Mouse (Mus musculus) stomach, postnatal 0 days (tissue): ENCODE measurements at regions not wholly inside any gene's neighbourhood (a gene's known extent, or its start where the extent isn't known, plus 50 kb on each side); places are given as distances from the start of the nearest gene placed in this dataset.

ENCODE experiments used
- ATAC-seq: fragments of 200-750 bp; cut with Nextera tagmentation; 2 replicates; pipeline ENCODE4 v1.8.0; 2017; ENCODE audit not compliant: low FRiP score, low TSS enrichment
- DNase-seq: peaks from one replicate; pipeline ENCODE4 v3.0.0-alpha.2; 2016; ENCODE audit warnings: low spot score
- H3K27ac ChIP-seq: fragments of 300-500 bp; sonication (generic); replicated peaks from 2 replicates; pipeline ENCODE4 v1.5.1; 2014; ENCODE audit warnings: mild to moderate bottlenecking, control low read depth
- H3K27me3 ChIP-seq: fragments of 300-500 bp; sonication (generic); 2 replicates; pipeline ENCODE4 v1.6.1; 2014; ENCODE audit warnings: low read length; ENCODE audit not compliant: control insufficient read depth, insufficient read depth
- H3K36me3 ChIP-seq: fragments of 300-500 bp; sonication (generic); 2 replicates; pipeline ENCODE4 v1.6.1; 2014; ENCODE audit warnings: low read length, mixed read lengths; ENCODE audit not compliant: control insufficient read depth, insufficient read depth
- H3K4me1 ChIP-seq: fragments of 300-500 bp; sonication (generic); replicated peaks from 2 replicates; pipeline ENCODE4 v1.6.1; 2014; ENCODE audit warnings: antibody characterized with exemption; ENCODE audit not compliant: control insufficient read depth, insufficient read depth
- H3K4me2 ChIP-seq: fragments of 300-500 bp; sonication (generic); replicated peaks from 2 replicates; pipeline ENCODE4 v1.6.1; 2014; ENCODE audit warnings: low read depth, mild to moderate bottlenecking, control low read depth, moderate library complexity
- H3K4me3 ChIP-seq: fragments of 300-500 bp; sonication (generic); 2 replicates; pipeline ENCODE4 v1.5.1; 2014; ENCODE audit warnings: low read depth, low read length, control low read depth
- H3K9ac ChIP-seq: fragments of 300-500 bp; sonication (generic); 2 replicates; pipeline ENCODE4 v1.6.1; 2014; ENCODE audit warnings: mild to moderate bottlenecking, low read length, control low read depth, mixed read lengths
- H3K9me3 ChIP-seq: fragments of 300-500 bp; sonication (generic); 2 replicates; pipeline ENCODE4 v1.6.1; 2016; ENCODE audit warnings: low read length; ENCODE audit not compliant: control insufficient read depth
- CTCF ChIP-seq: IDR thresholded peaks from 2 replicates; pipeline ENCODE4 v1.5.1; 2016; ENCODE audit warnings: antibody characterized with exemption, low read depth, mild to moderate bottlenecking, moderate library complexity
- EP300 ChIP-seq: optimal IDR thresholded peaks from 2 replicates; pipeline ENCODE3; 2016; ENCODE audit warnings: antibody characterized with exemption
- WGBS: fragments of 180-500 bp; shearing (Covaris S2); extraction: QIAGEN DNeasy Blood & Tissue Kit; methylation state at CpG from one replicate; pipeline ENCODE4 v1.1.7; 2014; 5-methylcytosine and 5-hydroxymethylcytosine counted together

- ATAC-seq (no peak), DNase-seq (no peak)
- H3K4me3 ChIP-seq: no peak overlapping the region
- H3K4me1 ChIP-seq: no peaks in the 10 kb centered on the region
- no peaks in the 10 kb centered on the region for H3K27me3 ChIP-seq
- no peaks in the 10 kb centered on the region for H3K36me3 ChIP-seq
- 68% methylated on average over 15 of the region's 15 CpGs for WGBS
- no peaks in the 10 kb centered on the region for H3K9me3 ChIP-seq
- no peak overlapping the region for H3K9ac ChIP-seq
- no peak overlapping the region for H3K27ac ChIP-seq
- no peak for TF ChIP-seq EP300
- TF ChIP-seq CTCF: no peak
- H3K4me2 ChIP-seq: no peak overlapping the region
Measured at GRCm38 (mm10) chr15:50246418-50247186, 3638.1 kb upstream of the Gm7489 start.

GRCm38 (mm10) chr15:50260057-50260456 lies 3624.6 kb upstream of the Gm7489 start:
- H3K36me3 ChIP-seq: no peaks in the 10 kb centered on the region
- no peak overlapping the region for H3K9ac ChIP-seq
- TF ChIP-seq EP300 (no peak), CTCF (no peak)
- H3K9me3 ChIP-seq: no peaks in the 10 kb centered on the region
- H3K27ac ChIP-seq: no peak overlapping the region
- 47% methylated on average over 2 of the region's 2 CpGs for WGBS
- no peak overlapping the region for H3K4me2 ChIP-seq
- H3K4me3 ChIP-seq: no peak overlapping the region
- no peaks in the 10 kb centered on the region for H3K27me3 ChIP-seq
- no peaks in the 10 kb centered on the region for H3K4me1 ChIP-seq
- DNase-seq (no peak), ATAC-seq (peak; percentile 53; the same call in 1 of the 2 replicates)

DNA sequence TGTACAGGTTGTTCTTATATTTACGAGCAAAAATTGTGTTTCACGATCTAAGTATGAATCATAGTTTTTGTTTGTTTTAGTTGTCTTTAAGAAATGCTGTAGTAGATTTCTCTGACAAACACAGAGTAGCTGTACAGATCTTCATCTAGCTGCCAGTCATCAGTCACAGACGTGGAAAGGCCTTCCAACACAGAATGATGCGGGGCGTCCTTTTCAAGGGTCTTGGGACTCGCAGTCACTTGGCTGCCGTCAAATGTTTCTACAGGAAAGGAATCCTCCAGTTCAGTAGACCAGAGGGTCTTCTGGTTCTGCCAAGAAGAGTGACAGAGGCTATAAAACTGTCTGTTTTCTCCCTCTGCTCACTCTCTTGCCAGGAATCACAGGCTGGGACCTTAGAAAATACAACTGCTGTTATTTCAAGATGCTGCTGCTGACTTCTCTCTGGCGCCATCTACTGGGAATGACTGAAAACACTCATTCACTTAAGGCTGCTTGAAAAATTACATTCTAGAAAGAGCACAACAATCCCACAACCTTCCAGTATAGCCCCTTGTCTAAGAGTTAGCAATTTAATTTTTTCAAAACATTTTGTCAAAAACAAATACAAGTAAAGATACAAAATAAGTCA lies 3623.3 kb upstream of the Gm7489 start:
- peak; percentile 87 for TF ChIP-seq CTCF
- TF ChIP-seq EP300: no peak
- no peaks in the 10 kb centered on the region for H3K9me3 ChIP-seq
- DNase-seq (peak; percentile 42), ATAC-seq (no peak)
- H3K36me3 ChIP-seq: no peaks in the 10 kb centered on the region
- H3K27ac ChIP-seq: no peak overlapping the region
- H3K4me2 ChIP-seq: no peak overlapping the region
- H3K27me3 ChIP-seq: no peaks in the 10 kb centered on the region
- WGBS: 62% methylated on average over 8 of the region's 8 CpGs
- no peak overlapping the region for H3K9ac ChIP-seq
- H3K4me3 ChIP-seq: no peak overlapping the region
- no peaks in the 10 kb centered on the region for H3K4me1 ChIP-seq

DNA sequence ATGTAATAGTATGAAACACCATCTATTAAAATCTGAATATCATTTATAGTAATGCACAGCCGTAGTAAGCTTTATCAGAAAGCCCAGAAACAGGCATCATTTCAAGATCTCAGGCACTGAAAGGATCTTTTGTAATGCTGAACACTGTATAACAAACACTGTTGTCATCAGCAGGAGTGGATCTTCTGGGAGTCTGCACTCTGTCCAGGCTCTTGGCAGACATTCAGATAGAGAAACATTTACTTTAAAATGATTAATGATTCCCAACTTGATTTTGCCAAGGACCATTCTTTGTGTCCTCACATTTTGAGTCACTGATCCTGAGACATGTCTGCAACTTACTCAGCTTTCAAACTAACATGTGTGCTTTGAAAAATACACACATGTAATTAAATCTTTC lies 3617.2 kb upstream of the Gm7489 start:
- ATAC-seq (no peak), DNase-seq (no peak)
- no peaks in the 10 kb centered on the region for H3K9me3 ChIP-seq
- H3K9ac ChIP-seq: no peak overlapping the region
- H3K27me3 ChIP-seq: no peaks in the 10 kb centered on the region
- H3K27ac ChIP-seq: no peak overlapping the region
- no peaks in the 10 kb centered on the region for H3K4me1 ChIP-seq
- no peak overlapping the region for H3K4me2 ChIP-seq
- H3K4me3 ChIP-seq: no peak overlapping the region
- 24% methylated on average over 1 of the region's 1 CpGs for WGBS
- TF ChIP-seq EP300: no peak
- no peak for TF ChIP-seq CTCF
- no peaks in the 10 kb centered on the region for H3K36me3 ChIP-seq

DNA sequence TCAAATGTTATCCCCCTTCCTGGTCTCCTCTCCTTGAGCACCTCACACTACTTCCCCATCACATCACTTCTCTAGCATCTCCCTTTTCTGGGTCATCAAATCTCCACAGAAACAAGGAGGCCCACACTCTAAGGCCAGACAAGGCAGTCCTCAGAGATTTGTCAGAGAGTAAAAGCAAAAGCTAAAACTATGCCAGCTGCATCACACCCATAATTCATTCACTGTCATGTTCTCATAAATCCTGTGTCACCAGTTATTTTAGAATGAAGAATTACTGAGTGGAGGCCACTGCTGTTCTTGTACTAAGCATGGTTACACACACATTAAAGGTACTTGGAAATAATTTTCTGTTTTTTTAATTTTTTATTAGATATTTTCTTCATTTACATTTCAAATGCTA lies 3613.1 kb upstream of the Gm7489 start:
- Histone ChIP-seq H3K4me2 (no peak overlapping the region), H3K27me3 (no peaks in the 10 kb centered on the region), H3K4me1 (no peaks in the 10 kb centered on the region), H3K9ac (no peak overlapping the region), H3K27ac (no peak overlapping the region), H3K9me3 (no peaks in the 10 kb centered on the region), H3K4me3 (no peak overlapping the region), H3K36me3 (no peaks in the 10 kb centered on the region)
- TF ChIP-seq CTCF: no peak
- no peak for TF ChIP-seq EP300
- DNase-seq (no peak), ATAC-seq (no peak)

DNA sequence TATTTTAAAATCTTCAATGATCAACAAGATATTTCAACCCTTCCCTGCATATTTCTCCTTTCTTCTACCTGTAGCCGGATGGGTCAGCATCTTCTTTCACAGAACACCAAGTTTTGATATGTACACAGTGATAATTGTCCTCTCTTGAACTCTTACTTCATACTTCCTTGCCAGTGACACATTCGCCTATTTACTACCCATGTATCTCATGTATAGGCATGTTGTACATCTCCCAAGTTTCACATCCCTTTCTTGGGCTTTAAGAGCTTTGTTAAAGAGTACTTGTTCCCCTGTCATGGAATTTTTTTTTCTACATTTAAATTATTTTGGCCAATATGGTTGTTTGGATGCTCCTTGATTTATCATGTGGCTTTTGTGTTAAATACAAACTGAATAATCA lies 3602.1 kb upstream of the Gm7489 start:
- H3K4me3 ChIP-seq: no peak overlapping the region
- no peak overlapping the region for H3K4me2 ChIP-seq
- H3K9me3 ChIP-seq: no peaks in the 10 kb centered on the region
- H3K4me1 ChIP-seq: no peaks in the 10 kb centered on the region
- no peak overlapping the region for H3K9ac ChIP-seq
- no peak overlapping the region for H3K27ac ChIP-seq
- 79% methylated on average over 2 of the region's 2 CpGs for WGBS
- no peaks in the 10 kb centered on the region for H3K27me3 ChIP-seq
- TF ChIP-seq EP300 (no peak), CTCF (no peak)
- no peak for ATAC-seq
- DNase-seq: no peak
- H3K36me3 ChIP-seq: no peaks in the 10 kb centered on the region
